Mouse (Mus musculus) activated CD4-positive, CD25-positive, alpha-beta regulatory T cell, adult 4 months (primary cell): Measurements from ENCODE around the gene Ssr1. TPM values are rescaled to one million over a fixed set of nuclear protein-coding genes. Genes with fewer than 3 reads are reported as not detected.

Experiments used
- ATAC-seq: one replicate; pipeline ENCODE4 v1.8.0; 2017
- polyA plus RNA-seq, 2 experiments: library from polyadenylated mRNA; unstranded; fragments of 100-300 nt; shearing (Covaris generic); gene quantifications; one replicate each; pipeline ENCODE4 v1.2.1; 2017

Ssr1 gene
- polyA plus RNA-seq, 2 experiments from 2014 or later, result 109 to 123 TPM

GRCm38 (mm10) chr13:37979506-37979905 lies 14.5 kb downstream of the Ssr1 start:
- ATAC-seq, result no peak

- ATAC-seq, result no peak
Observed at GRCm38 (mm10) chr13:37974731-37975130, 19.3 kb downstream of the Ssr1 start.

- ATAC-seq, result no peak
Observed at GRCm38 (mm10) chr13:37974036-37974435, 20.0 kb downstream of the Ssr1 start.

GRCm38 (mm10) chr13:37970887-37971530 lies 23.0 kb downstream of the Ssr1 start:
- ATAC-seq, result no peak

- ATAC-seq, result no peak
Observed at GRCm38 (mm10) chr13:37969988-37970387, 24.0 kb downstream of the Ssr1 start.

- ATAC-seq, result peak; percentile 83
Observed at GRCm38 (mm10) chr13:37969337-37969736, 24.7 kb downstream of the Ssr1 start.

GRCm38 (mm10) chr13:37967565-37967964 lies 26.5 kb downstream of the Ssr1 start:
- no peak for ATAC-seq

GRCm38 (mm10) chr13:37967052-37967437 lies 27.0 kb downstream of the Ssr1 start:
- no peak for ATAC-seq

GRCm38 (mm10) chr13:37966256-37967051 lies 27.6 kb downstream of the Ssr1 start:
- no peak for ATAC-seq

- no peak for ATAC-seq
Observed at GRCm38 (mm10) chr13:37965126-37965914, 28.7 kb downstream of the Ssr1 start.

- ATAC-seq, result no peak
Observed at GRCm38 (mm10) chr13:37964128-37965087, 29.6 kb downstream of the Ssr1 start.

GRCm38 (mm10) chr13:37963354-37964007 lies 30.5 kb downstream of the Ssr1 start:
- peak; percentile 83 for ATAC-seq

GRCm38 (mm10) chr13:37962541-37962940 lies 31.5 kb downstream of the Ssr1 start:
- no peak for ATAC-seq

- ATAC-seq, result no peak
Observed at GRCm38 (mm10) chr13:37959936-37960335, 34.1 kb downstream of the Ssr1 start.

- no peak for ATAC-seq
Observed at GRCm38 (mm10) chr13:37959239-37959907, 34.6 kb downstream of the Ssr1 start.

GRCm38 (mm10) chr13:37958498-37959238 lies 35.3 kb downstream of the Ssr1 start:
- ATAC-seq, result no peak

- no peak for ATAC-seq
Observed at GRCm38 (mm10) chr13:37954318-37954717, 39.7 kb downstream of the Ssr1 start.

GRCm38 (mm10) chr13:37952981-37953380 lies 41.0 kb downstream of the Ssr1 start:
- ATAC-seq, result no peak

GRCm38 (mm10) chr13:37946734-37947133 lies 47.3 kb downstream of the Ssr1 start:
- no peak for ATAC-seq

GRCm38 (mm10) chr13:37945392-37945791 lies 48.6 kb downstream of the Ssr1 start:
- no peak for ATAC-seq
